Mouse (Mus musculus) forebrain, embryonic 16.5 days (tissue): ENCODE results near the gene Rnf113a1. TPM values are rescaled to one million over a fixed set of nuclear protein-coding genes. Genes with fewer than 3 reads are reported as not detected.
"Not testable (repeated sequence)": the region's sequence is repeated elsewhere in the genome, so short reads cannot be mapped to it uniquely, and the experiment has no call there.

ENCODE experiments used
- ATAC-seq: fragments of 200-750 bp; cut with Nextera tagmentation; 2 replicates; pipeline ENCODE4 v1.8.0; 2017; ENCODE audit warnings: mild to moderate bottlenecking, moderate library complexity
- H3K27ac ChIP-seq: fragments of 300-500 bp; sonication (generic); 2 replicates; pipeline ENCODE4 v1.5.1; 2014; ENCODE audit warnings: low read length, control low read depth
- H3K27me3 ChIP-seq: fragments of 300-500 bp; sonication (generic); replicated peaks from 2 replicates; pipeline ENCODE4 v1.6.1; 2014; ENCODE audit warnings: low read length; ENCODE audit not compliant: control insufficient read depth, insufficient read depth
- H3K36me3 ChIP-seq: fragments of 300-500 bp; sonication (generic); 2 replicates; pipeline ENCODE4 v1.6.1; 2014; ENCODE audit not compliant: control insufficient read depth, insufficient read depth
- H3K4me1 ChIP-seq: fragments of 300-500 bp; sonication (generic); replicated peaks from 2 replicates; pipeline ENCODE4 v1.6.1; 2014; ENCODE audit warnings: low read length; ENCODE audit not compliant: control insufficient read depth, insufficient read depth
- H3K4me2 ChIP-seq: fragments of 300-500 bp; sonication (generic); 2 replicates; pipeline ENCODE4 v1.6.1; 2014; ENCODE audit warnings: mild to moderate bottlenecking, low read length, control low read depth
- H3K4me3 ChIP-seq: fragments of 300-500 bp; sonication (generic); replicated peaks from 2 replicates; pipeline ENCODE4 v1.5.1; 2014; ENCODE audit warnings: mild to moderate bottlenecking, low read length, control low read depth
- H3K9ac ChIP-seq: fragments of 300-500 bp; sonication (generic); replicated peaks from 2 replicates; pipeline ENCODE4 v1.6.1; 2014; ENCODE audit warnings: low read depth, low read length, control low read depth
- H3K9me3 ChIP-seq: fragments of 300-500 bp; sonication (generic); 2 replicates; pipeline ENCODE4 v1.6.1; 2016; ENCODE audit warnings: low read length; ENCODE audit not compliant: control insufficient read depth
- WGBS: fragments of 180-500 bp; shearing (Covaris S2); extraction: QIAGEN DNeasy Blood & Tissue Kit; methylation state at CpG from one replicate; pipeline ENCODE4 v1.1.7; 2014; 5-methylcytosine and 5-hydroxymethylcytosine counted together
- polyA plus RNA-seq: library from polyadenylated mRNA; unstranded; fragments of >200 nt; fragmentation: Nextera tagmentation; extraction: Ambion mirVana; gene quantifications from 2 replicates; pipeline ENCODE4 v1.2.1, GENCODE M21; 2015

Gene Rnf113a1
- polyA plus RNA-seq, 1 experiment from 2014 or later: 15.7 TPM

- H3K36me3 ChIP-seq, H3K4me1 ChIP-seq, H3K4me2 ChIP-seq, H3K4me3 ChIP-seq, H3K9me3 ChIP-seq, H3K9ac ChIP-seq, ATAC-seq, H3K27ac ChIP-seq, H3K27me3 ChIP-seq: not testable (repeated sequence)
- 52% methylated on average over 8 of the region's 8 CpGs for WGBS
Observed at GRCm38 (mm10) chrX:37184401-37184800, 6.6 kb upstream of the Rnf113a1 start.

- H3K4me3 ChIP-seq: peak overlapping the region; percentile 59
- H3K36me3 ChIP-seq: no peaks in the 10 kb centered on the region
- no peaks in the 10 kb centered on the region for H3K27me3 ChIP-seq
- H3K9me3 ChIP-seq: no peaks in the 10 kb centered on the region; the same call in 1 of the 2 replicates
- H3K4me1 ChIP-seq: peaks cover 4% of the 10 kb centered on the region
- H3K4me2 ChIP-seq: peak overlapping the region; percentile 63
- peak overlapping the region; percentile 60 for H3K27ac ChIP-seq
- ATAC-seq: no peak; the same call in 1 of the 2 replicates
- H3K9ac ChIP-seq: peak overlapping the region; percentile 55
- WGBS: 15% methylated on average over 19 of the region's 20 CpGs
Observed at GRCm38 (mm10) chrX:37190755-37191104, 315 bp upstream of the Rnf113a1 start.

DNA sequence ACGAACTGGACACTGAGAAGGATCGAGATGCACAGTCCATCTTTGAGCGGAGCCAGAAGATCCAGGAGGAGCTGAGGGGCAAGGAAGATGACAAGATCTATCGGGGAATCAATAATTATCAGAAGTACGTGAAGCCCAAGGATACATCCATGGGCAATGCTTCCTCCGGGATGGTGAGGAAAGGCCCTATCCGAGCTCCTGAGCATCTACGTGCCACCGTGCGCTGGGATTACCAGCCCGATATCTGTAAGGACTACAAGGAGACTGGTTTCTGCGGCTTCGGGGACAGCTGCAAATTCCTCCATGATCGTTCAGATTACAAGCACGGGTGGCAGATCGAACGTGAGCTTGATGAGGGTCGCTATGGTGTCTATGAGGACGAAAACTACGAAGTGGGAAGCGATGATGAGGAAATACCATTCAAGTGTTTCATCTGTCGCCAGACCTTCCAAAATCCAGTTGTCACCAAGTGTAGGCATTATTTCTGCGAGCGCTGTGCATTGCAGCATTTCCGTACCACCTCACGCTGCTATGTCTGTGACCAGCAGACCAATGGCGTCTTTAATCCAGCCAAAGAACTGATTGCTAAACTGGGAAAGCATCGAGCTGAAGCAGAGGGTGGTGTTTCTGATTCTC lies 817 bp downstream of the Rnf113a1 start:
- ATAC-seq: peak; percentile 41
- Histone ChIP-seq H3K27me3 (no peaks in the 10 kb centered on the region), H3K27ac (peak overlapping the region; percentile 60), H3K9me3 (no peaks in the 10 kb centered on the region; the same call in 1 of the 2 replicates), H3K4me3 (peak overlapping the region; percentile 59), H3K36me3 (no peaks in the 10 kb centered on the region), H3K4me2 (peak overlapping the region; percentile 63), H3K9ac (peak overlapping the region; percentile 55), H3K4me1 (peaks cover 4% of the 10 kb centered on the region)
- WGBS: 17% methylated on average over 28 of the region's 28 CpGs

GRCm38 (mm10) chrX:37198676-37199075 lies 7.6 kb downstream of the Rnf113a1 start:
- ATAC-seq: no peak
- Histone ChIP-seq H3K27ac (no peak overlapping the region), H3K27me3 (no peaks in the 10 kb centered on the region), H3K4me2 (no peak overlapping the region), H3K4me3 (no peak overlapping the region), H3K9ac (no peak overlapping the region), H3K9me3 (no peaks in the 10 kb centered on the region; the same call in 1 of the 2 replicates), H3K36me3 (no peaks in the 10 kb centered on the region), H3K4me1 (no peaks in the 10 kb centered on the region)
- 62% methylated on average over 8 of the region's 8 CpGs for WGBS

- Histone ChIP-seq H3K27ac (no peak within 1 kb of the TSS), H3K27me3 (no peaks in the 10 kb centered on the region), H3K9me3 (no peaks in the 10 kb centered on the region), H3K4me1 (no peaks in the 10 kb centered on the region), H3K36me3 (no peaks in the 10 kb centered on the region), H3K4me3 (no peak within 1 kb of the TSS), H3K4me2 (no peak within 1 kb of the TSS), H3K9ac (no peak within 1 kb of the TSS)
- ATAC-seq: no peak
- whole genome bisulfite sequencing: 89% methylated on average over 10 of the region's 10 CpGs
Observed at GRCm38 (mm10) chrX:37210941-37211340, 19.9 kb downstream of the Rnf113a1 start, which contains the start of gene Gm9. TSS of gene Gm9 (minus strand) at chrX:37211041.

GRCm38 (mm10) chrX:37222158-37222557 lies 31.1 kb downstream of the Rnf113a1 start, which contains the start of gene Rhox1:
TSS of gene Rhox1 (minus strand) at chrX:37222258.
- H3K4me2 ChIP-seq, ATAC-seq, H3K4me3 ChIP-seq, H3K27ac ChIP-seq, H3K27me3 ChIP-seq, H3K36me3 ChIP-seq, H3K4me1 ChIP-seq, H3K9ac ChIP-seq, H3K9me3 ChIP-seq: not testable (repeated sequence)
- WGBS: 83% methylated on average over 1 of the region's 1 CpGs

Other genes starting within 250 kb of the Rnf113a1 start
- 60.8 and 62.7 TPM in 2 replicates for gene Sept6, start 199.5 kb upstream of the Rnf113a1 start, polyA plus RNA-seq
- not detected in 2 replicates for gene Sowahd, start 142.4 kb upstream of the Rnf113a1 start, polyA plus RNA-seq
- 261 and 301 TPM in 2 replicates for gene Rpl39, start 105.8 kb upstream of the Rnf113a1 start, polyA plus RNA-seq
- gene Upf3b, start 80.9 kb upstream of the Rnf113a1 start, polyA plus RNA-seq: 25.1 and 29.7 TPM in 2 replicates
- gene Nkap, start 64.5 kb upstream of the Rnf113a1 start, polyA plus RNA-seq: 17.4 and 21.3 TPM in 2 replicates
- 0.15 TPM in 1 of 2 replicates, not detected in the other for gene Akap14, start 22.4 kb upstream of the Rnf113a1 start, polyA plus RNA-seq
- gene Ndufa1, start 82 bp upstream of the Rnf113a1 start, polyA plus RNA-seq: 384 and 446 TPM in 2 replicates
- not detected in 2 replicates for gene Gm9, start 19.8 kb downstream of the Rnf113a1 start, polyA plus RNA-seq
- gene Rhox1, start 31.0 kb downstream of the Rnf113a1 start, polyA plus RNA-seq: not detected in 2 replicates
- not detected in 2 replicates for gene Rhox2a, start 53.7 kb downstream of the Rnf113a1 start, polyA plus RNA-seq
- not detected in 2 replicates for gene Rhox3a, start 58.7 kb downstream of the Rnf113a1 start, polyA plus RNA-seq
- not detected in 2 replicates for gene Rhox4a, start 74.1 kb downstream of the Rnf113a1 start, polyA plus RNA-seq
- gene Rhox3a2, start 188.8 kb downstream of the Rnf113a1 start, polyA plus RNA-seq: not detected in 2 replicates
- not detected in 2 replicates for gene Rhox4a2, start 199.6 kb downstream of the Rnf113a1 start, polyA plus RNA-seq
- gene Rhox2b, start 220.8 kb downstream of the Rnf113a1 start, polyA plus RNA-seq: not detected in 2 replicates
- gene Rhox4b, start 241.2 kb downstream of the Rnf113a1 start, polyA plus RNA-seq: not detected in 2 replicates